Mouse (Mus musculus): Measurements from ENCODE around the gene Crhbp. TPM values are rescaled to one million over a fixed set of nuclear protein-coding genes. Genes with fewer than 3 reads are reported as not detected.

Crhbp gene
- total RNA-seq, 2 experiments from 2014 or later = 0.29 TPM; not detected in 1

DNA sequence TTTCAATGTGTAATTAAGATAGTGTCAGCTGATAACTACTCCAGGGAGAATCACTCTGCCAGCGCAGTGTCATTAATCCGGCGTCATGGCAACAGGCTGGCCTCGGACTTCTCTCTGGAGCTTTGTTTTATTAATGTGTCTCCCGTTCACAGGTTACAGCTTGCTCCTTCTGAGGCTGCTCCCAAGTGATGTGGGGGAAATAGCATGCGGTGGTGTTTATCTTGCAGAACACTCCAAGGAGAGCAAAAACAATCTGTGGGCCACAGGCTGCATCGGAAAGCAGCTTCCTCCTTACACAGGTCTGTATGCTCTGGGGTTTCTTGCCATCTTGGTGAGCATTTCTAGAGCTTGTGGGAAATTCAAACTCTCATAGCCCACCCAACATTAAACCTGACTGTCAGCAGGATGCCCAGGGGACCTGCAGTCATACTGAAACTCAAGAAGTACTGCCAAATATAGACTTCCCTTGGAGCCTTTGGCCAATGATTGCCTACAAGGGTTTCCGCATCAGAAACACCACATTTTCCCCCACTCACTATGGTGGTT is 25.4 kb downstream of the Crhbp start:
- DNase-seq (ENCODE audit: low spot score in 2 of 2) = no peak

DNA sequence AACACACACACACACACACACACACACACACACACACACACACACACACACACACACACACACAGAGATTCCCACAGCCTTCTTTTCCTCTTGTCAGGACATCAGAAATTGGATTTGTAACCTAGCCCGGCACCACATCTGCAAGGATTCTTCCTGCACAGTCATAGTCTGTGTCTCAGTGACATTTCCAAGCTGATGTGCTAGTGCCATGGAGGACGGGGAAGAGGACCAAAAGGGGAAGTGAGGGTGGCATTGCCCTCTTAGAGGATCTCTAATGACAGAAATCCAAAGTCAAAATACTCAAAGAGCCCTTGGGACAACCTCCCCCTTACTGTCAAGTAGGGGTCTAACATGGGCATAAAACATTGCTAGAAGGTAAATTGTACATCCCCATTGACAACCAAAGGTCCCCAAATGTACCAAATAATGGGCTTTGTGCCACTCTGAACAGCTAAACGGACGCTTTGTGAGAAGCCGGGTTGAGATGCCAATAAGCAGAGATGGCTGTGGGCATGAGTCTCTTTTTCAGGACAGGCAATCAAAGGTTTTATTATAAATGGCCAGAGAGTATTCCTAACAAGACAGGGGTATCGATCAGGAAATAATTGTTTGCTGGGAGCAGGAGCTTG is 26.0 kb downstream of the Crhbp start:
- DNase-seq (ENCODE audit: low spot score in 2 of 2) = no peak

DNA sequence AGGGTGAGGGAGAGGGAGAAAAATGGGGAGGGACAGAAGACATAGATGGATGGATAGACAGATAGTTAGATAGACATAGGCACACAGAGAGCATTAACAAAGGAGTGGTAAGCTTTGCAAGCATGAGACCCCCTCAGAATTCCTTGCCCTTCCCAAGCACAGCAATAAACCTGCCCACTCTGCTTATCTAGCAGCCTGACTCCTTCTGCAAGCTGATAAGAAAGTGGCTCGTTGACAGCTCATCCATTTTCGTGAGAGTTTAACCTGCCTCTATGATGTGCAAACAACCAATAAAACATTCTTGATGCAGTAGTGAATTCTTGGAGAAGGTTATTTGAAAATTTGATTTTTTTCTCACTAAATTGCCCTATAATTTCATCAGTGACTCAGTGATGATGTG is 32.5 kb downstream of the Crhbp start:
- no peak for DNase-seq (ENCODE audit: low spot score in 2 of 2)

GRCm38 (mm10) chr13:95393242-95393641 is 51.5 kb downstream of the Crhbp start:
- no peak for DNase-seq (ENCODE audit: low spot score in 2 of 2)

DNA sequence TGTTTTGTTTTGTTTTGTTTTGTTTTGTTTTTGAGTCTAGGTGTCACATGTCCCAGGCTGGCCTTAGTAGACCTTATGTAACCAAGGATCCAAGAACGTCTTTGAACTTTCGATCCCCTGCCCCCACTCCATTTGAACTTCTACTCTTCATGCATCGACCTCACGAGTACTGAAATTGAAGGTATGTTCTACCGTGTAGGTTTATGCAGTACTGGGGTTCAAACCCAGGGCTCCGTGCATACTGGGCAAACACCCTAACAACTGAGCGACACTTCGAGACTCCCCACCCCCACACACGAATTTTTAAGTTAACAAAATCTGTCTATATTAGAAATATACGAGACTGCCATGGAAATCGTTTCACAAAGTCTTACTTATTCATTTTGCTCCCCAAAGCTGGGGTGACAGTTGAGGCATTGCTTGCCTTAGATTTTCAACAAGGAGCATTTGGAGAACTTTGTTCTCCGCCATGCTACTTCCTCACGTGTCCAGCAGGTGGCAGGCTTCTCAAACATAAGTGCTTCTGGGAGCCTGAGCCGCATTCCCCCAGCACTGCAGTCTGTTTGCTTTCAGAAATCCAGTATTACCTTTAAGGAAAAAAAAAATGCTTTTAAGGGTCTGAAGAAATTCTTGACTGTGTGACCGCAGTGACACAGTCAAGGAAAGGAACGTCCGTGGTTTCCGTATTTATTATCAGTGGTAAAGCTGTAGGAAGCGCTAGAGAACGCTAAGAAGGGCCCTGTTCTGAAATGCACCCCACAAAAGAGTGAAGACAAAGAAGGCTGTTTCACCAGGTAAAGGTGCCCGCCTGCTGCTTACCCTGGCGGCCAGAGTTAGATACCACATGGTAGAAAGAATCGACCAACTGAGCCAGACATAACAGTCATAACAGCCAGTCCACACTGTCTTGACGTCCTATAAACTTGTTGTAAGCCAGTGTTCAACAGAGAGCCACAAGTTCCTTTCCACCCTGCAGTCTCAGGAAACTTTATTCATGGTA is 54.6 kb downstream of the Crhbp start:
- DNase-seq (ENCODE audit: low spot score in 2 of 2) = peak; percentile 69 to 77

GRCm38 (mm10) chr13:95388226-95388625 is 56.5 kb downstream of the Crhbp start:
- no peak for DNase-seq (ENCODE audit: low spot score in 2 of 2)

DNA sequence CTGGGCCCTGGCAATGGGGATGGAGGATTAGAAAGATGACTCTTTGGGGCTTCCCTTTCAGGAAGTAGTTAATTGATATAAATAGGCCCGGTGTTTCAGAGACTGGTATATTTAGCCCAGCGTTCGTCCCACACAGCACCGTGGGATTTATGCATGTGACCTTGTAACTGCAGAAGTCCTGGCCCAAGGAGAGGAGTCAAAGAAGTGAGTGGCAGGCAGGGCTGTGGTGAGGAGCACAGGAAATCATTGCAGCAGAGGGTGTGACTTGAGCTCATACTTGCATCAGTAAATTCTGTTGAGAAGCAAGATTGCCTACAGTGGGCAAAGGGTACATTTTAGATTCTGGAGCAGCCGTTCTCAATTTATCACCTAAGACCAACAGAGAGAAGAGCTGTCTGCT is 62.3 kb downstream of the Crhbp start:
- no peak for DNase-seq (ENCODE audit: low spot score in 2 of 2)

Other genes with a start within 250 kb of the Crhbp start
- gene Pde8b, start 194.6 kb downstream of the Crhbp start, total RNA-seq (2021) = 100 to 1,000 TPM in 1 of 2 experiments, 10 to 100 TPM in 1; 46.0 to 152 TPM
- gene Zbed3, start 121.3 kb downstream of the Crhbp start, total RNA-seq (2021) = 10 to 100 TPM; 21.4 to 29.3 TPM
- 10 to 100 TPM; 33.3 to 40.1 TPM for gene Aggf1, start 69.6 kb downstream of the Crhbp start, total RNA-seq (2021)
- not detected for gene S100z, start 33.8 kb upstream of the Crhbp start, total RNA-seq (2021)
- gene F2rl1, start 80.3 kb upstream of the Crhbp start, total RNA-seq (2021) = under 1 TPM; 0.10 to 0.45 TPM
- 100 to 1,000 TPM in 1 of 2 experiments, 10 to 100 TPM in 1; 91.0 to 163 TPM for gene F2r, start 173.6 kb upstream of the Crhbp start, total RNA-seq (2021)